Mouse (Mus musculus) lung, adult 2 months (tissue): ENCODE measurements around the gene Slc16a12.

Experiments
- CTCF ChIP-seq: fragments of 200-500 bp; IDR thresholded peaks from 2 replicates; pipeline ENCODE4 v1.5.1; 2011; ENCODE audit warnings: mild to moderate bottlenecking, low read length, control low read depth; ENCODE audit not compliant: insufficient read depth
- POLR2A ChIP-seq: fragments of 200-500 bp; IDR thresholded peaks from 2 replicates; pipeline ENCODE4 v1.6.1; 2011; ENCODE audit warnings: low read depth, mild to moderate bottlenecking, control low read depth, low read length, borderline replicate concordance; ENCODE audit errors: extremely low read depth

DNA sequence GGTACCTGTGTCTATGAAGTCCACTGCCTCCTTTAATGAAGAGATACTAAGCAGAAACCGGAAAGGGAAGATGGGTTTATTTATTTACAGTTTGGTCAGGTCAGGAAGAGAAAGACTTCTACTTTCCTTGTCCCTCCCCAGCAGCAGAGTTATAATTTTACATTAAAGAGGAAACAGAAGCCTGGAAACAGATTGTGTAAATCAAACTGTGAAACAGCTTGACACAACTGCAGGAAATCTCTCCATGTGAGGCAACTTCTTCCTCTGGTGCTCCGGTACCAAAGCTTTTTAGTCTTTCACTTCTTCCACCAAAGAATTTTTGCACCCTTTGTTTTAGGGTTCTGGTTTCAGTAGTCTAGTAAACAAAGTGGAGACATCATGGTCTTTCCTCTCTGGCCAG lies 113.6 kb downstream of the Slc16a12 start:
- TF ChIP-seq CTCF (no peak), POLR2A (no peak)
